Mouse (Mus musculus): ENCODE data around the gene Erlec1.

The Erlec1 gene

GRCm38 (mm10) chr11:30954279-30954725 is at the start of gene Erlec1:
TSS of gene Erlec1 (minus strand) at chr11:30954335.
- DNase-seq (ENCODE audit: extremely low spot score): peak; percentile 84

DNA sequence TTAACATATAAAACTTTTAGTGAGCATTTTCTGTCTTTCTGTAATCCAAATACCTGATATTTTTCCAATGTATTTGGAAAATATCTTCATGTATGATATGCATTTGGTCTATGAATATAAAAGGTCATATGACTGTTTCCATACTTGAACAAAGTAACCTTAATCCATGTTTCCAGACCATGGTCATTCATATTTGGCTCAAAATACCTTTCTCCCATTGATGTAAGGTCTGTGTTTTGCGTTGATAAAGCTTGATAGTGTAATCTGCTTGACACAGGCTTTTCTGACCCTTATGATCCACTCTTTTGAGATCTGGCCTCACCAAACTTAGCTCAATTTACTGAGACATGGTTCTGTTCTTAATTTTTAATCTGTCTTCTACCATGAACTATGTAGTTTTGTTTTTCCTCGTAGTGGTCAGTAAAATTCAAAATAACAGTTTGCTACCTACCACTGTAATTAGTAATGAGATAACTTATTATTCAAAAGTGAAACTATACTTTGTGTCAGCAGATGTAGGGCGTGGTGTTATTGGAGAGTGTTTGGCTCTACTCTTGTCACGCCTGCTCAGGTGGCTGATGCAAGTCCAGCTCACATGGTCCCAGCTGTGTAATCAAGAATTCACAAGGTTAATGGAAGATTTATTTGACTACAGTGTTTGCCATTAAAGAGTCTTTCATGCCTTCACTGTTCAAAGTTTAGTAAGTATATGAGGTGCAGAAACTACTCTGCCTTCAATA is 47.2 kb upstream of the Erlec1 start:
- DNase-seq (ENCODE audit: extremely low spot score): no peak

DNA sequence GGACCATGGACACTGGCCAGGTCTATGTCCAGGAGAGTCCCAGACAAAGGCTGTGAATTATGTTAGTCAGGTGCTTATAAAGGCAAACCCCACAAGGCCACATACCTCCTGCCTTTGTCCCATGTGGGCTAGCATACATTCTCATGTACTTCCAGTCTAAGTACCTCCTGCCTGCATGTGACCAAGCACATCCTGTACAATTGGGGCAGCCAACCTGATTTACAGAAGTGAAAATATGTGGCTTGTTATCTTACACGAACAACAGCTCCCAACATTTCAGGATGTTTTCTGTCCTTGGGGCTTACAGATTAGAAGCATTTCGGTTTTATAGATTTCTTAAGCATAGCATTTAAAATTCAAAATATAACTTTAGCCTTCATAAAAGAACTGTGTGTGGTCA is 45.9 kb upstream of the Erlec1 start:
- DNase-seq (ENCODE audit: extremely low spot score): no peak

- no peak for DNase-seq (ENCODE audit: extremely low spot score)
Observed at GRCm38 (mm10) chr11:30998704-30999103, 44.6 kb upstream of the Erlec1 start.

- no peak for DNase-seq (ENCODE audit: extremely low spot score)
Observed at GRCm38 (mm10) chr11:30998199-30998598, 44.1 kb upstream of the Erlec1 start.

DNA sequence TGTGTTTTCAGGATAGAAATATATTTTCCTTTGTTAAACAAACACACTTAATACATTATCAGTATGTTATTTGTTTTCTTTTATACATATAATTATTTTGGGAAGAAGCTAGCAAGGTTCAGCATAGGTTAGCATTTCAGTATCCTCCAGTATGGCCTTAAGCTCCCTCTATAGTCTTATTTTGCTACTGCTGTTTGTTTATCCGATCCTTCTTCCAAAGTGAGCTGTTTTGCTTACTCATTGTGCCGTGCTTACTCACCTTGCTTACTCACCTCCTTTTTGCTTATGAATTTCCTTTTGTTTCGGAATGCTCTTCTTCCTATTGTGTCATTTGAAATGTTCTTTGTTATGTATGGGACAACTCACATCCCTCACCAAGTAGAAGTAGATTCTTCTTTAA is 42.5 kb upstream of the Erlec1 start:
- no peak for DNase-seq (ENCODE audit: extremely low spot score)

GRCm38 (mm10) chr11:30986625-30987017 is 32.5 kb upstream of the Erlec1 start:
- DNase-seq (ENCODE audit: extremely low spot score): no peak

- DNase-seq (ENCODE audit: extremely low spot score): peak; percentile 84
Observed at GRCm38 (mm10) chr11:30985877-30986624, 31.9 kb upstream of the Erlec1 start, which contains the start of gene Chac2. TSS of gene Chac2 (minus strand) at chr11:30986350.

- no peak for DNase-seq (ENCODE audit: extremely low spot score)
Observed at GRCm38 (mm10) chr11:30985237-30985636, 31.1 kb upstream of the Erlec1 start.

GRCm38 (mm10) chr11:30953469-30954154 is 523 bp downstream of the Erlec1 start:
- DNase-seq (ENCODE audit: extremely low spot score): peak; percentile 70

GRCm38 (mm10) chr11:30952829-30953228 is 1.3 kb downstream of the Erlec1 start:
- DNase-seq (ENCODE audit: extremely low spot score): no peak

DNA sequence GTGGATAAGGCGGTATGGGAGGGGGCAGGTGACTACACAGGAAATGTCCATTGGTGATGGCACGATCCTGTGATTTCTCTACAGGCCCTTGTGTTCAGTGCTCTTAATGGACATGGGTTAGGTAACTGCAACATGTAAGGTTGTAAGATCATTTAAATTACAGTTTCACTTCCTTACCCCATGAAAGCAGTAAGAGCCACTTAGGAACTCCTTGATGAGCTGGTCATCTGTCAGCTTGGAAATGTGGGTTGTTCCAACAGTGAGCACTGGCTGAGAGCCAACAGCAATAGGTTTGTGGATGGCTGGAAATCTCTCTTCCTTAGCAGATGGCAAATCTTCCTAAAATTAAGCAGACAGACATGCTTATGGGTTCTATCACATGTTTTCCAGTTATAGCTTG is 10.6 kb downstream of the Erlec1 start:
- DNase-seq (ENCODE audit: extremely low spot score): no peak

DNA sequence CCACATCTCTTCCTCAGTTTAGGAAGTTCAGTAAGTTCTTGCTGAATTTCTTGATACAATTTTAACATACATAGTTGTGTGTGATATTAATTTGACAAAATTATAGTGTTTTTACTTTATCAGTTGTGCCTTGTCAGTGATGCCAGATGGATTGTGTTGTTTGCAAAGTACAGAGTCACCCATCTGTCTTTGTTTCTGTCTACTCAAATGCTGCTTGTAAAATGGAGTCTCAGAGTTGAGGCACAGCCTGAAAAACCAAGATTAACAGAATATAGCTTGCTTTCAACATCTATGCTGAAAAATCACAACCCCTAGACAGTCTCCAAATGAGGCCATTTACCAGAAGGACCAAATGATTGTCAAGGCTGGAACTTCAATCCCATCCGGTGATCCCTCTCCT is 25.6 kb downstream of the Erlec1 start:
- no peak for DNase-seq (ENCODE audit: extremely low spot score)

DNA sequence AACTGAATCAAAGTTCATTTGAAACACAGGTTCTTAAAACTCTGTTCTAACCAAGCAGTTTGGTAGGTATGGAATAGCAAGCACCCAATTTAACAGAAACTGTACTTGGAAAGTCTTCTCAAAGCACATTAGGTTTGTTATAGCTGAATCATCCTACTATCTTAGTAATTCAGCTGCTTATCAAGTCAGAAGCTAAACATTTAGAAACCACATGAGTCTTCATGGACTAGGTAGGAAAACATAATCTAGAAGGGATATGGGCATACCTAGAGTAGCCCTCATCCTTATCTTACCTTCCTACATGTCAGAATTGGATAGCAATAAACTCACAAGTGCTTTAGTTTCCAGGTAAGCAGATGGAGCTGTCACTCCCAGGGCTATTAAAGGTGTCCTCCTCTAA is 26.1 kb downstream of the Erlec1 start:
- no peak for DNase-seq (ENCODE audit: extremely low spot score)

- no peak for DNase-seq (ENCODE audit: extremely low spot score)
Observed at GRCm38 (mm10) chr11:30923283-30923682, 30.9 kb downstream of the Erlec1 start.

DNA sequence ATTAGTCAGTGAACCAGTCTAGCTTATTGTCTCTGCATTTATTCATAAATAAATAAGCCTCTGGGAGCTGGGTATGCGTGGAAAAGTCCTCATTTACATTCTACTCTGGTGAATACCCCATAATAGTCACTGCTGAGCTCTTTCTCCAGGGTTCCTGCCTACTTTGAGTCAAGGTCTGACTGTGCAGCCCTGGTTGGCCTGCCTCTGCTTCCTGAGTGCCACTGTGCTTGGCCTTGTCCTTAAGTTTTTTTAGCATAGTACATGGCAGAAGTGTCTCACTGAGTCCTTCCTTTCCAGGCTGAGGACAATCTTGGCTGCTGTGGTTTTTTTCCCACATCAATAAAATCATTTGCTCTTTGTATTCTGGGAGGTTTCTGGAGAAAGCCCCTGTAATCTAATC is 33.5 kb downstream of the Erlec1 start:
- DNase-seq (ENCODE audit: extremely low spot score): no peak

DNA sequence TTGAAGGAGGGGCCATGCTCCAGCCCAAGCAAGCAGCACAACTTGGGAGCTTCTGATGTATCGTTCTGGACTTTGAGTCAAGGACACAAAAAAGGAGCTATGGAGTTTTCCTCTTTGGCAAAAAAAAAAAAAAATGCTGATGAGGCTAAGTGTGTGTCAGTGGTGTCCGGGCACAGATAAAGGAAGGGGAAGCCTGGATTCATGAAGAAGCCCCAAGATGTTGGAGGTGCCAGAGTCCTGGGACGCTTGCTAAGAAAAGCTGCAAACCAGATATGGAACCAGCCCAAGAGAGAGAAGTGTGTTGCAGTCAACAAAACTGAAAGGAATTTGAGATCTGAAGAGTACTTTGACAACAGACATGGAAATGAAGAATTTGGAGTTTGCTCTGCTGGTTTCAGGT is 41.8 kb downstream of the Erlec1 start:
- no peak for DNase-seq (ENCODE audit: extremely low spot score)

DNA sequence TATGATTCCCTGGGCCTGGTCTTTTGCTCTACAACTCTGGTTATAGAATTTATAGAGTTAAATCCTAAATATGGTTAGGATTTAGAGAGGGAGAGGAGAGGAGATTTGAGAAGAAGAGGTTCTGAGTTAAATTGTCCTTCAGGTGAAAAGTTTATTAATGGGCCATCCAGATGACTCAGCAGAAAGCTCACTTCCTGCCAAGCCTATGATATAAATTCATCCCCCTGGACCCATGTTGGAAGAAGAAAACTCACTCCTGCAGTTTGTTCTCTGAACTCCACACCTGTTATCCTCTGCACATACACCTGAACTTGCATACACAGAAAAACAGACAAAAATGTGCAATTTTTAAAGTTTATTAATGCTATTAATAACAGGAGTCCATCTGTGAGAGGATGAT is 54.8 kb downstream of the Erlec1 start:
- no peak for DNase-seq (ENCODE audit: extremely low spot score)

GRCm38 (mm10) chr11:30896201-30896600 is 57.9 kb downstream of the Erlec1 start:
- DNase-seq (ENCODE audit: extremely low spot score): no peak

DNA sequence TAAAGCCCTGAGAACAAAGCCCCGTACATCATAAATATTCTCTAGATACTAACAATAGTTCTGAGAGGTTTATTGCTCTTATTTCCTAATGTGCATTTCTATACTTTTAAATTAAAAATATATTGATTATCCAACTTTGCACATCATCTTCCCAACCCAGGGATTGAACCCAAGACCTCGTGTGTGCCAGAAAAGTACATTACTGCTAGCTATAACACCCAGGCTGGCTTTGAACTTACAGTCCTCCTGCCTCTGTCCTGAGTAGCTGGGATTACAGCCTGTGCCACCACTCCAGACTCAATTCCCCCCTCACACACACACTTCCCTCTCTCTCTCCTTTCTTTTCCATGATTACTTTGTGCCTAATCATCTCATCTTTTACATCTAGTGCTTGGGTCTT is 66.0 kb downstream of the Erlec1 start:
- no peak for DNase-seq (ENCODE audit: extremely low spot score)

DNA sequence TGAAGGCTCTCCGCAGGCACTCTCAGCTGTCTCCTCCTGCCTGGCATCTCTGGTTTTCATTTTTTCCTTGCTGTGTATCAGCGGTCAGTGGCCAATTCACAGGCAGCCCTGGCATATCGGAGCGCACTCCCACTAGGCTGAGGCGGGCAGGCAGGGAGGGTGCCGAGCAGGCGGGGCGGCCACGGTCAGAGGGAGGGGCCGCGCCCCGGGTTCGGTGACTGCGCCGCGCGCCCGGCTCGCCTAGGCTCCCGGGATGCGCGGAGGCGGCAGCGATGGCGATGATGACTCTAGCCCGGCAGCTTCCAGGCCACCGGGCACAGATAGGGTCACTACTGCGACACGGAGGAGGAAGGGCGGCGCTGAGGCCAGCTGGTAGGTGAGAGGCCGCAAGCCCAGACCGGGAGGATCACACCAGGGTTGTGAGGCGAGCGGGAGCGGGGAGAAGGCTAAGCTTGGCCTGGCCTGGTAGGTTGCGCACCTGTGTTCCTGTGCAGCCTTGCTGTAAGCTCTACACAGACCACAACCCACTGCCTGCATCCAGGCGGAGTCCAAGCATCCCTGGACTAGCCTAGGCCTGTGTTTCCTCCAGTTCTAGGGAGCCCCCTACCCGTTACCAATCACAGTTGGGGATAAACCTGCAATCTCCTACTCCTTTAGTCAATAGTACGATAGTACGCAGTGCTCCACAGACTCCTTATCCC is 68.8 kb downstream of the Erlec1 start, which contains the start of the genes Gpr75 and Asb3:
TSS of gene Gpr75 (plus strand) at position 188 of the 701 bp plus-strand sequence.
TSS of gene Asb3 (plus strand) at position 246 of the 701 bp plus-strand sequence.
- DNase-seq (ENCODE audit: extremely low spot score): peak; percentile 53
